Mouse (Mus musculus) cerebellum, adult 2 months (tissue): Measurements from ENCODE around the gene Zfp771.

Experiments
- CTCF ChIP-seq: fragments of 200-500 bp; IDR thresholded peaks from 2 replicates; pipeline ENCODE4 v1.5.1; 2011; ENCODE audit warnings: low read depth, mild to moderate bottlenecking, control low read depth, low read length, moderate library complexity, borderline replicate concordance; ENCODE audit not compliant: insufficient read depth
- POLR2A ChIP-seq: fragments of 200-500 bp; IDR thresholded peaks from 2 replicates; pipeline ENCODE4 v1.6.1; 2011; ENCODE audit warnings: low read length, control low read depth, borderline replicate concordance; ENCODE audit not compliant: insufficient read depth

GRCm38 (mm10) chr7:127231376-127231775 lies 12.7 kb upstream of the Zfp771 start:
- TF ChIP-seq CTCF (no peak), POLR2A (no peak)
